Mouse (Mus musculus) liver, postnatal 0 days (tissue): ENCODE data around the gene Mr1. TPM values are rescaled to one million over a fixed set of nuclear protein-coding genes. Genes with fewer than 3 reads are reported as not detected.
"Not testable (repeated sequence)": the region's sequence is repeated elsewhere in the genome, so short reads cannot be mapped to it uniquely, and the experiment has no call there.

Experiments used
- ATAC-seq: fragments of 200-750 bp; cut with Nextera tagmentation; 2 replicates; pipeline ENCODE4 v1.8.0; 2017; ENCODE audit warnings: mild to moderate bottlenecking, moderate library complexity
- DNase-seq: peaks from one replicate; pipeline ENCODE4 v3.0.0-alpha.2; 2016
- H3K27ac ChIP-seq: fragments of 300-500 bp; sonication (generic); 2 replicates; pipeline ENCODE4 v1.5.1; 2014; ENCODE audit warnings: antibody characterized with exemption, moderate library complexity, mild to moderate bottlenecking, low read depth
- H3K27me3 ChIP-seq: fragments of 300-500 bp; sonication (generic); 2 replicates; pipeline ENCODE4 v1.6.1; 2014; ENCODE audit warnings: low read length, control low read depth, mixed read lengths; ENCODE audit not compliant: insufficient read depth
- H3K36me3 ChIP-seq: fragments of 300-500 bp; sonication (generic); replicated peaks from 2 replicates; pipeline ENCODE4 v1.6.1; 2014; ENCODE audit warnings: mild to moderate bottlenecking, control low read depth, low read length, moderate library complexity, mixed read lengths; ENCODE audit not compliant: insufficient read depth
- H3K4me1 ChIP-seq: fragments of 300-500 bp; sonication (generic); 2 replicates; pipeline ENCODE4 v1.6.1; 2014; ENCODE audit warnings: antibody characterized with exemption, mild to moderate bottlenecking, control low read depth; ENCODE audit not compliant: insufficient read depth
- H3K4me2 ChIP-seq: fragments of 300-500 bp; sonication (generic); 2 replicates; pipeline ENCODE4 v1.6.1; 2014; ENCODE audit warnings: low read depth, mild to moderate bottlenecking, low read length, moderate library complexity, mixed read lengths
- H3K4me3 ChIP-seq: fragments of 300-500 bp; sonication (generic); 2 replicates; pipeline ENCODE4 v1.5.1; 2014; ENCODE audit warnings: low read depth, low read length
- H3K9ac ChIP-seq: fragments of 300-500 bp; sonication (generic); replicated peaks from 2 replicates; pipeline ENCODE4 v1.6.1; 2014; ENCODE audit warnings: mild to moderate bottlenecking, moderate library complexity
- H3K9me3 ChIP-seq: fragments of 300-500 bp; sonication (generic); 2 replicates; pipeline ENCODE4 v1.6.1; 2016; ENCODE audit warnings: mild to moderate bottlenecking, control low read depth, low read length, mixed read lengths
- CTCF ChIP-seq: sonication (generic); IDR thresholded peaks from 2 replicates; pipeline ENCODE4 v1.5.1; 2016; ENCODE audit warnings: antibody characterized with exemption, low read depth
- EP300 ChIP-seq: IDR thresholded peaks from 2 replicates; pipeline ENCODE4 v1.6.1; 2016; ENCODE audit warnings: antibody characterized with exemption, low read depth, mild to moderate bottlenecking
- WGBS: fragments of 180-500 bp; shearing (Covaris S2); extraction: QIAGEN DNeasy Blood & Tissue Kit; methylation state at CpG from one replicate; pipeline ENCODE4 v1.1.7; 2014; ENCODE audit not compliant: insufficient replicate concordance; 5-methylcytosine and 5-hydroxymethylcytosine counted together
- polyA plus RNA-seq: library from polyadenylated mRNA; unstranded; fragments of >200 nt; fragmentation: Nextera tagmentation; extraction: Ambion mirVana; gene quantifications from 2 replicates; pipeline ENCODE4 v1.2.1, GENCODE M21; 2015

The Mr1 gene
- polyA plus RNA-seq, 1 experiment from 2014 or later: 0.78 TPM

GRCm38 (mm10) chr1:155178192-155178924, 31.7 kb upstream of the Mr1 start:
- Histone ChIP-seq H3K4me2 (no peak overlapping the region), H3K9me3 (no peaks in the 10 kb centered on the region), H3K27me3 (no peaks in the 10 kb centered on the region), H3K27ac (no peak overlapping the region), H3K4me3 (no peak overlapping the region), H3K36me3 (peaks cover 13% of the 10 kb centered on the region), H3K4me1 (no peaks in the 10 kb centered on the region), H3K9ac (no peak overlapping the region)
- TF ChIP-seq EP300: no peak
- TF ChIP-seq CTCF: no peak
- ATAC-seq: no peak
- 72% methylated on average over 2 of the region's 2 CpGs for WGBS
- no peak for DNase-seq

DNA sequence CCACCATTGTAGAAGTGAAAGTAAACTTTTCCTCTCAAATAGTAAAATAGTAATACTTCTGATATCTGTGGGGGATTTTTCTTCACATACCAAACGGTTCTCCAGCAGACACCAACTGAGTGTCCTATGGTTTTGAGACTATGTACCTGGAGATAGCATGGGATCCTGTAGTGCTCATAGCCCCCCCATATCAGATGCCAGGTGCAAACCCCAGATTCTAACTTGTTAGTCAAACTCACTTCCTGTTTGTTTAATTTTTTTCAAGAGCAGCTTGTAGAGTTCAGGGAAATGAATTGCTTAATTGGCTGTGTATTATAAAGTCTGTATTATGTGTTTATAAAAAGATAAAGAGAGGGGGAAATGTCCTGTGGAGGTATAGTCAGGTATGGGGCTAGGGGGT, 27.8 kb upstream of the Mr1 start:
- Histone ChIP-seq H3K4me2 (no peak overlapping the region), H3K9ac (no peak overlapping the region), H3K36me3 (peaks cover 12% of the 10 kb centered on the region), H3K27ac (no peak overlapping the region), H3K4me1 (no peaks in the 10 kb centered on the region), H3K27me3 (no peaks in the 10 kb centered on the region), H3K9me3 (no peaks in the 10 kb centered on the region), H3K4me3 (no peak overlapping the region)
- TF ChIP-seq EP300 (no peak), CTCF (no peak)
- WGBS: 69% methylated on average over 1 of the region's 1 CpGs
- DNase-seq (no peak), ATAC-seq (no peak)

DNA sequence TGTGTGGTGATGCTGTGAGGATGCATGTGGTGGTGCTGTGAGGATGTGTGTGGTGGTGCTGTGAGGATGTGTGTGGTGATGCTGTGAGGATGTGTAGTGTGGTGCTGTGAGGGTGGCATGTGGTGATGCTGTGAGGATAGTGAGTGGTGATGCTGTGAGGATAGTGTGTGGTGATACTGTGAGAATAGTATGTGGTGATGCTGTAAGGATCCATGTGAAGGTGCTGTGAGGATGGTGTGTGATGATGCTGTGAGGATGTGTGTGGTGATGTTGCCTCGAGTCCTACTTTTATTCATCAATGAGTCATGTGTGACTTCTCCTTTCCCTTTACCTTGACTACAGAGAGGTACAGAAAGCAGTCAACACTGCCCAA, 27.0 kb upstream of the Mr1 start:
- 80% methylated on average over 1 of the region's 1 CpGs for WGBS
- not testable (repeated sequence) for H3K4me1 ChIP-seq, H3K9ac ChIP-seq, DNase-seq, H3K27ac ChIP-seq, H3K36me3 ChIP-seq, H3K4me2 ChIP-seq, H3K4me3 ChIP-seq, ATAC-seq, H3K9me3 ChIP-seq, H3K27me3 ChIP-seq

- no peak overlapping the region for H3K4me3 ChIP-seq
- H3K4me2 ChIP-seq: no peak overlapping the region
- no peak for DNase-seq
- ATAC-seq: no peak
- H3K9ac ChIP-seq: no peak overlapping the region
- H3K27ac ChIP-seq: no peak overlapping the region
- 93% methylated on average over 3 of the region's 3 CpGs for WGBS
- H3K36me3 ChIP-seq: peaks cover 7% of the 10 kb centered on the region
- H3K9me3 ChIP-seq: no peaks in the 10 kb centered on the region
- H3K4me1 ChIP-seq: no peaks in the 10 kb centered on the region
- no peak for TF ChIP-seq CTCF
- TF ChIP-seq EP300: no peak
- H3K27me3 ChIP-seq: no peaks in the 10 kb centered on the region
These were observed 26.5 kb upstream of the Mr1 start for GRCm38 (mm10) chr1:155172895-155173643.

DNA sequence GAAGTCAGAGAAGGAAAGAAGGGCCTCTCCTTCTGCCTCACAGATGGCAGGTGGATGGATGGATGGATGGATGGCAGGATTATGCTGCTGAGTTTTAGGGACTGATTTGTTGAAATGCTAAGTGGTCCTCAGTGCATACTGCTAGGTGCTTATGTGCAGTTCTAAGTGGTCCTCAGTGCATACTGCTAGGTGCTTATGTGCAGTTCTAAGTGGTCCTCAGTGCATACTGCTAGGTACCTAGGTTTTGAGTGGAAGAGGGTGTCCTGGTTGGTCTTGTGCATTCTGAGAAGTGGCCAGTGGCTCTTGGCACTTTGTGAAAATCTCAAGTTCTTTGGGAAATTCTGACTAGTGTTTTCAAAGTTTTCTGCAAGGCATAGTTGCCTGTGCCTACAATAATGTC, 23.3 kb upstream of the Mr1 start:
- TF ChIP-seq CTCF: no peak
- TF ChIP-seq EP300: no peak
- no peak overlapping the region for H3K4me3 ChIP-seq
- H3K4me2 ChIP-seq: no peak overlapping the region
- DNase-seq: no peak
- ATAC-seq: no peak
- no peaks in the 10 kb centered on the region for H3K27me3 ChIP-seq
- no peak overlapping the region for H3K9ac ChIP-seq
- no peaks in the 10 kb centered on the region for H3K4me1 ChIP-seq
- H3K36me3 ChIP-seq: no peaks in the 10 kb centered on the region
- no peak overlapping the region for H3K27ac ChIP-seq
- H3K9me3 ChIP-seq: no peaks in the 10 kb centered on the region

DNA sequence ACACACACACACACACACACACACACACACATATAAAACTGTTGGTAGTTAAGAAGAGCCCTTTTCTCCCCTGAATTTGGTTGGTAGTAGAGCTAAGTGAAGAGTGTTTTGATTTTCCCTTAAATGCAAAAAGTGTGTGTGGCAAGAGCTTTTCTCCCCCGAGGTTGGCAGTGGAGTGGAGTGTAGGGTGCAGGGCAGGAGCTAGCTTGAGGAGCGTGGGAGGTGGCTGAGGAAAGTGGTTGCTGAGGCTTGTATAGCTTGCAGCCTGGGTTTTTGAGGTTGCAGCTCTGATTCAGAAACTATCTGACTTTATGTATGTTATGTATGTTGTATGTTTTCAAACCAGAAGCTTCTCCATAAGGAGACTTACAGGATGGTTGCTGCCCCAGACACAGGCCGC, 20.8 kb upstream of the Mr1 start:
- Histone ChIP-seq H3K9ac (no peak overlapping the region), H3K9me3 (no peaks in the 10 kb centered on the region), H3K27ac (no peak overlapping the region), H3K4me2 (no peak overlapping the region), H3K27me3 (no peaks in the 10 kb centered on the region), H3K36me3 (no peaks in the 10 kb centered on the region), H3K4me1 (no peaks in the 10 kb centered on the region), H3K4me3 (no peak overlapping the region)
- DNase-seq (no peak), ATAC-seq (no peak)
- TF ChIP-seq EP300 (no peak), CTCF (no peak)
- WGBS: 75% methylated on average over 3 of the region's 3 CpGs
